Mouse (Mus musculus) layer of hippocampus, adult 18-20 months (tissue): ENCODE data around the gene Fanci. TPM values are rescaled to one million over a fixed set of nuclear protein-coding genes. Genes with fewer than 3 reads are reported as not detected.

Source experiments
- DNase-seq, 2 experiments: peaks; one replicate each; pipeline ENCODE4 v3.0.0; 2022; ENCODE audit warnings: low spot score in 2 of 2
- total RNA-seq, 2 experiments: library from RNA; stranded (reverse); gene quantifications; 2 replicates each; pipeline ENCODE4 v1.2.3; 2021

The Fanci gene
- total RNA-seq, 2 experiments from 2014 or later: 0.27 to 0.33 TPM

DNA sequence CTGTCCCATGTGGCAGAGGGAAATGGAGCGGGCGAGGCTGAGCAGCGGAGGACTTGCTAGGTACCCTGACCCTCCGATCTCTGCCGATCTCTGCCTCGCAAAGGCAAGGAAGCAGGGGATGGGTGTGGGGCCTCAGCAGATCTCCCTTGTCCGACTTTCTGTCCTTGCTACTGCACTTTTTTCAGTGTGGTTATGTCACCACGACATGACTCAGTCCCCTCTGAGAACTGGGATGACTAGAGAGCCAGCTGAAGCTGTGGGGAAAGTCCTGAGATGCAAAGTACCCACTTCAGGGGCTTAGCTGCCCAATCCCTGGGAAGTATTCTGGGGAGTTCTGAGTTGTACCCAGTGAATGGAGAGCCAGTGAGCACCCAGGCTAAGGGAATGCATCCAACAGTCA lies 4.6 kb upstream of the Fanci start:
- no peak for DNase-seq

DNA sequence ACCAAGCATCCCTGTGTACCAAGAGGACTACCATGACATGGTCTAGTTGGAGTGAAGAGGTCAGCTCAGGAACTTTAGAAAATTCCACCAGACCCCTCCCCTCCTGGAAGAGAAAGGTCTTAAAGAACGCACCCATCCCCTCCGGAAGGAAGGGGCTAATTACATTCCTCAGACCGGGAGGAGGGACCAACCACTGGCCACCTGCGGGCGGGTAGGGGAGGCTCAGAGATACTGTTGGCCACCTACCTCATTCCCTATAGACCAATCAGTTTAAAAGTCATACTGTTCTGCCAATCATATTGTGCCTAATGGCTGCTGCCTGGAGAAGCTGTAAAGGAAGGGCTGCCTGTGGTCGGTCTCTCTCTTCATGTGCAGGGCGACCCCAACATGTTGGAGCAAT lies 3.7 kb upstream of the Fanci start:
- no peak for DNase-seq

DNA sequence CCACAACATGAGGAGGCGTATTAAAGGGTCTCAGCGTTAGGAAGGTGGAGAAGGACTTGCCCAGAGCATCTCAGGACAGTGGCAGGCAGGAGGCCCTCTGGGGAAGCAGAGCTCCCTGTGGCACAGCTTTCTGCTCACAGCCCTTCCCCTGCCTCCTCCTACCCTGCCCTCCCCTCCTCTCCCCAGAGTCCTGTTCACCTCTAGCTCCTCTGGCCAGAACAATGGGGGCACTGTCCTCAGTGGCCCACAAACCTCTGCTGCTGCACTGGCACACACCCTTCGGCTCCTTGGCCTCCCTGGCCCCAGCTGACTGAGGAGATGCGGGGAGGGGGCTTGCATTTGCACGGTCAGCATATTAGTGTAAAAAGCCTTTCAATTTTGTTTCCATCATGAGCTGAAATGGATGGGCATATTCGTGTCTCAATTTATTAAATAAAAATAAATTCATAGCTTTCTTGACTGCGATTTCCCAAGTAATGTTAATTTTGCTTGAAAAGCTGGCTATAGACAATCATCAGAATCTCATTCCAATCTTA lies 3.0 kb upstream of the Fanci start:
- no peak for DNase-seq

DNA sequence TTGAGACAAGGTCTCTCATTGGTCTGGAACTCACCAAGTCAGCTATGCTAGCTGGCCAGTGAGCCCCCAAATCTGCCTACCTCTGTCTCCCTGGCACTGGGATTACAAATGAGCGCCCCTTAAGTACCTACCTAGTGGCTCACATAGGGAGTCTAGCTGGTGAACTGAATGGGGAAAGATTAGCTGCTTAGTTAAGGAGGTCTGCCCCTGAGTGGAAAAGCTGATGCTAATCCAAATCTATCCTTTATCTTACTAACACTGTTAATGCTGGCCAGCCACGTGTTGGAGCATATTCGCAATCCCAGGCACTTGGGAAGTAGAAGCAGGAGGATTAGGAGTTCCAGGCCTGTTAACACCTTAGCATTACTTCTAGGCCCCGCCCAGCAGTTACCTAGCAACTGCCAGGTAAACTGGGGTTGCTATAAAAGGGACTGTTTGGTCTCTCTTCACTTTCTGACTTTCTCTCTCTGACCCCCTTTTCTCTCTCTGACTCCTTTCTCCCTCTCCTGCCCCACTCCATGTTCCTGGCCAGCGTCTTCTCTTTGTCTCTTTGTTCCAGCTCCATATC lies 1.5 kb upstream of the Fanci start:
- no peak for DNase-seq

GRCm38 (mm10) chr7:79391471-79391870 lies 258 bp upstream of the Fanci start:
- no peak for DNase-seq

GRCm38 (mm10) chr7:79392860-79393513 lies 1.3 kb downstream of the Fanci start:
- no peak for DNase-seq

- DNase-seq: no peak
Observed at GRCm38 (mm10) chr7:79393924-79394323, 2.2 kb downstream of the Fanci start.

GRCm38 (mm10) chr7:79394666-79395065 lies 2.9 kb downstream of the Fanci start:
- DNase-seq: no peak

GRCm38 (mm10) chr7:79395186-79395585 lies 3.5 kb downstream of the Fanci start:
- DNase-seq: no peak

DNA sequence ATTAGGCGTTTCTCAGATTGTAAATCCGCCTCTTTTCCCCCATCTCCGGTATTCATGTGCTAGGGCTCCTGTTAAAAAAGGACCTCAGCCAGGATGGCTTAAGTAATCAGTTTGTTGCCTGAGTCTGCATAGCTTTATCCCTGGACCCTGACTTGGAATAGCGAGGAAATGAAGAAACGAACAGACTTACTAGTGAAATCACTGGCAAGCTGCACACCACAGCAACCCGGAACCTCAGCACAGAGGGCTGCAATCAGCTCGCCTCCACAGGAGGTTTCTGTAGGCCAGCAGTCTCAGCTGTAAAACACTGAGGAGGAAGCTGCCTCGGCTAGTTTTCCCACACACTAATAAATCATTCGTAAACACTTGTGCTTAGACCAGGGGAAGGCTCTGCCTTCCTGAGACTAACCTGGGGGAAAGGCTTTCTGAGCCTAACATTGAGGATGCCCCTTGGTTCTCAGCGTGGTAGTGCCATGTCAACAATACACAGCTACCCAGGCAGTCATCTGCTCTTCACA lies 5.8 kb downstream of the Fanci start:
- DNase-seq: no peak

GRCm38 (mm10) chr7:79398426-79398825 lies 6.7 kb downstream of the Fanci start:
- DNase-seq: no peak

DNA sequence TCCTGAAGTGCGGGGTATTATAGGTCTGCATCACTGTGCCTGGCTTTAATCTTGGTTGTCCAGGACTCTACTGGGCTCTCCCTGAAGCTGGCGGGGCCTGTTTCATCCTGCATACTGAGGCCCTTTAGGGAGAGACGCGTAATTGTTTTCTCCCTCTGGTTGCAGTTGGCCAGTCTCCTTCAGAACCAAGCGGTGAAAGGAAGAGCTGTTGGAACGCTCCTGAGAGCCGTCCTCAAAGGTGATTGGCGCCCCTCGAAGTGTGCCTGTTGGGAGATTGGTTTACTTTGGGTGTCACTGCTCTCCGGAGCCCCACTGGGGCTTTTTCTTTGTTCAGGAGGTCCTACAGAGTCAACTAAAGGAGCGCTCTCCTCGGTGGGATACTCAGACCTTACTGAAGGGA lies 7.2 kb downstream of the Fanci start:
- no peak for DNase-seq

GRCm38 (mm10) chr7:79400296-79400695 lies 8.6 kb downstream of the Fanci start:
- DNase-seq: no peak

DNA sequence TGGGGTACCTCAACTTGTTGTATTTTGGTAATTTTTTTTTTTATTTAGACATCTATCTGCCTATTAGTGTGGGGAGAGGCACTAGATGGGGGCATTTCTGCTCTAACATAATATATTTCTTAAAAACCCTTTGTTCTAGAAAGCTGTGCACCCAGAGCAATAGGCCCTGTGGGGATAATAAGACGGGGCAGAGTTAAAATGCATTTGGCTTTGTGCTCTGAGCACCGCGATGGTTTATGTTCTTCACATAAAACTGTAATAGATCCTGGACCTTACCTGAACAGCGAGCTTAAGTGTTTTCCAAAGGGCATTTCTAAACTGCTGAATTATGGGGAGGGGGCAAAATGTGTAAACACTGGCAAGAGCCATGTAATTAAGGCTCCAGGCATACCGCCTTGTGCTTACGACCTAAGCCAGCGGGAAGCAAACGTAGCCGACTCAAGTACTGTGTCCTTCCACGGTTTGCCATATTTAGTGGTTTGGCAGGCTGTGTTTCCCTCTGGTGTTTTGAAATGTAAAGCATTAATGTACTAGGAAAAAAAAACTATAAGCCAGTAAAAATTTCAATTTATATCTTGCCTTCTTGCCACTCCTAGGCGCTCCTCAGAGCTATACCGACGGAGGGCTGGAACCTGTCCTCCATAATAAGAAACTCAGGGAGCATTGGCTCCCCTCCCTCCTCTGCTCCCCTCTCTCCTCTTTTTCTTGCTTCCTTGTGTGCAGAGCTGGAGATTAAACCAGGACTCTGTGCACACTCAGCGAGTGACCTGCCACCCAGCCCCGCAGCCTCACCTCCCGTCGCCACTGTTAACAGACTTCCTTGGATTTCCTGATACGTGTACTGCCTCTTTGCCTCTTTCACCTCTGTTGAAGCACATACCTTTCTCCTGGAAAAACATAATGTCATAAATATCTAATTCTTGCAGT lies 23.0 kb downstream of the Fanci start:
- DNase-seq: no peak

GRCm38 (mm10) chr7:79419950-79420349 lies 28.2 kb downstream of the Fanci start:
- no peak for DNase-seq

- DNase-seq: no peak
Observed at GRCm38 (mm10) chr7:79422876-79423275, 31.1 kb downstream of the Fanci start.

- peak in 1 of 2 experiments; percentile 12 for DNase-seq
Observed at GRCm38 (mm10) chr7:79425804-79426203, 34.1 kb downstream of the Fanci start.

DNA sequence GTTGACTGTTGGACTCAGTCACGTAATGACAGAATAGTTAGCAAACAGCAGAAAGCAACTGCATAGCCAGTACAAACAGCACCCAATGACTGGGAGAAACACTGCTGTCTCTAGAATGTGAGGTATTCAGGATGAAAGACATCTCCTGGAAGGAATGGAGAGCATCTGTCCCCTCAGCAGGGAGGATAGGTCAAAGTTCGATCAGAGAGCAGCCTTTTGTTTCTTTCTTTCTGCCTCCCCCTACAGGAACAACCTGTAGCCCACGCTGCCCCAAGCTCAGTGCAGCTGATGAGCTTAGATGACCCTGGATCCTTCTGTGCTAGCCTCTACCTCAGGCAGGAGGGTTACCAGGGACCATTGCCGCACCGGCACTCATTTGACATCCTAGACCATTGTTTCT lies 36.5 kb downstream of the Fanci start:
- DNase-seq: no peak

DNA sequence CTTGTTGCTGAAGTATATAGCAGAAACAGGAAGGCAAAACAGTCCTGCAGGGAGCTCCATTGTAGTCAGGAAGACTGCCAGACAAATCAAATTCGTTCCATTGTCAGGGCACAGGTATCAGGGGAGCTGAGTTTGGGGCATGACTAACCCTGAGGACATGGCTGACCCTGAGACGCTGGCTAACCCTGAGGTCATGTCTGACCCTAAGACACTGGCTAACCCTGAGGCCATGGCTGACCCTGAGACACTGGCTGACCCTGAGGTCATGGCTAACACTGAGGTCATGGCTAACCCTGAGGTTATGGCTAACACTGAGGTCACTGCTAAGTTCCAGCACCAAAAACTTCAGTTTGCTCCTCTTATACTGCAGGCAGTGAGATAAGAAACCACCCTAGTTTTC lies 48.3 kb downstream of the Fanci start:
- DNase-seq: no peak

DNA sequence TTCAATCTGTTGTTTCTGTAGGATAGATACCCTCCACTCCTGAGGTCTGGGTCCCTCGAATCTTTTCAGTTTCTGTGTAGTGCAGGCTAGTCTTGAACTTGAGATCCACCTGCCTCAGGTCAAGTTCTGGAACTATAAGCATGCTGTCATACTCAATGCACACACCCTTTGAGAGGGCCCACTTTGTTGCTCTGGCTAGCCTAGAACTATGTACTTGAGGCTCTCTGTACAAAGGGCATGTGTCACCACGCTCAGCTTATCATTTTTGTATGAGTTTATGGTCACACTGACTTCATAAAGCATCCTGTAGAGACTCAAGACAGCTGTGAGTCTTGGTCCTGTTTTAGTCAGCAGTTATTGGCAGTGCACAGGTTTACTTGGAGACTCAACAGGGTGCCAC lies 55.3 kb downstream of the Fanci start:
- DNase-seq: no peak

DNA sequence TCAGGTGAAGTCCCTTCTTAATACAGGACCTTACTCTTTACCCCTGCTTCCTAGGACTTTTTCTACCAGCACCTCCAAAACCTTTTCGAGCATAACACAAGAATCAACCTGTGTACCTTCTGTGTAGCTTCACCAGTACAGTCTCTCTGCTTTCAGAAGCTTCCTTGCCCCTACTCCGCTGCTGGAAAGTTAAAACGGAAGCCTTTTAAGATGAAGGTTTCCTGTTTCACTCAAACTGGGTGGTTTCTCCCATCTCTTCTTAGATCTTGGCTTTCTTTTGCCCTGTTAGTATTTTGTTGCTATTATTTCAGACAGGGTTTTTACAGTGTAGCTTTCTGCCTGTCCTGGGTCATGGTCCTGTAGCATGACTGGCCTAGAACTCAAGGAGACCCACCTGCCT lies 55.8 kb downstream of the Fanci start:
- DNase-seq: no peak

DNA sequence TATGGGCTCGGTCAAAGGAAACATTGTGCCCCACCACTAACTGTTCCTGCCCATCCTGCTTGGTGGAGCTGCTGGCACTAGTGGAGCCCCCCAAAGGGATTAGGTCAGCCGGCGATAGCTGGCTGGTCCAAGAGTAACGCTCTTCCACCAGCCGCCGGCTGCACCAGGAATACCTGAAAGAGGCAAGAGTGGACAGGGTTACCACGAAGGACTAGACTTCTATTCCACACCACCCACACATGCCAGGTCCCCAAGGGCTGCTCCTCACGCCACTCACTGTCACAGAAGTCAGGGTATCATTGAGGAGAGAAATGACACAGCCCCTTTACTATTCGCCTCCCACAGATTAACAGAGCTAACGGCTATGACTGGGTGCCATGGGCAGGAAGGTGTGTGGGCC lies 70.0 kb downstream of the Fanci start:
- DNase-seq: no peak
